17 mouse cellular contexts compared by ENCODE assay signal in genomic region chr3:84412920-84413319, GRCm38 (mm10).
A peak's percentile ranks its signal among the peaks of the same experiment; 100 is the strongest.
DNase-seq lines count a peak whose midpoint lies in the region; ATAC-seq and TF ChIP-seq lines count a peak whose summit lies in the region.
"Had no signal": no experiment of that assay in that cellular context is flagged by ENCODE, and none has a peak within 500 bp of the region (broad histone marks: within the 10 kb centered on the region; RNA-seq: fewer than 3 reads in every experiment).

No protein-coding gene starts in this region.

- H3K27ac ChIP-seq in kidney, embryonic 16.5 days (ENCODE audit: low read length), result no peak overlapping the region
- no peak overlapping the region for H3K27ac ChIP-seq in kidney, embryonic 14.5 days (ENCODE audit: low read depth, low read length)
- H3K27ac ChIP-seq in liver, adult 2 months (replicated peaks; ENCODE audit: insufficient read depth, low read depth, low read length), result no peak overlapping the region
- H3K27ac ChIP-seq: embryonic facial prominence, embryonic 15.5 days had no signal

- no peak for TF ChIP-seq CTCF in liver, adult 2 months (IDR thresholded peaks at IDR 0.05; ENCODE audit: low read depth, low read length)

- 42% methylated on average over 5 of the region's 5 CpGs for WGBS in kidney, embryonic 16.5 days
- WGBS in kidney, embryonic 14.5 days, result 48% methylated on average over 5 of the region's 5 CpGs
- 26% methylated on average over 5 of the region's 5 CpGs for WGBS in liver, adult 2 months

- H3K9ac ChIP-seq in kidney, embryonic 16.5 days (replicated peaks; ENCODE audit: low read length), result no peak overlapping the region
- no peak overlapping the region for H3K9ac ChIP-seq in kidney, embryonic 14.5 days (ENCODE audit: low read depth, low read length)
- no peak overlapping the region for H3K9ac ChIP-seq in liver, adult 2 months (ENCODE audit: low read depth, low read length)
- H3K9ac ChIP-seq: embryonic facial prominence, embryonic 15.5 days had no signal

- no peaks in the 10 kb centered on the region for H3K27me3 ChIP-seq in kidney, embryonic 16.5 days (ENCODE audit: insufficient read depth, low read length)
- H3K27me3 ChIP-seq in kidney, embryonic 14.5 days (ENCODE audit: control insufficient read depth, insufficient read depth, low read length), result no peaks in the 10 kb centered on the region
- no peaks in the 10 kb centered on the region for H3K27me3 ChIP-seq in liver, adult 2 months (ENCODE audit: control insufficient read depth, insufficient read depth, low read length)
- H3K27me3 ChIP-seq: embryonic facial prominence, embryonic 15.5 days had no signal

- no peaks in the 10 kb centered on the region for H3K36me3 ChIP-seq in kidney, embryonic 16.5 days (ENCODE audit: insufficient read depth, low read length)
- no peaks in the 10 kb centered on the region for H3K36me3 ChIP-seq in kidney, embryonic 14.5 days (ENCODE audit: control insufficient read depth, insufficient read depth, low read length)
- no peaks in the 10 kb centered on the region for H3K36me3 ChIP-seq in liver, adult 2 months (ENCODE audit: control insufficient read depth, insufficient read depth, low read length)
- H3K36me3 ChIP-seq: embryonic facial prominence, embryonic 15.5 days had no signal

- H3K4me1 ChIP-seq in kidney, embryonic 16.5 days (ENCODE audit: insufficient read depth, low read length), result peaks cover 9% of the 10 kb centered on the region; the same call in 1 of the 2 replicates
- peaks cover 3% of the 10 kb centered on the region; the same call in 1 of the 2 replicates for H3K4me1 ChIP-seq in kidney, embryonic 14.5 days (ENCODE audit: control insufficient read depth, insufficient read depth, low read length)
- no peaks in the 10 kb centered on the region for H3K4me1 ChIP-seq in liver, adult 2 months (ENCODE audit: control insufficient read depth, insufficient read depth, low read length)

- peak; percentile 19 for DNase-seq in liver, adult 2 months (ENCODE audit: extremely low read depth, low read depth, low spot score)
- DNase-seq in right cerebral cortex, adult 18-20 months, result no peak
- DNase-seq: adrenal gland, postnatal 14 days; cerebellum, adult 8-10 months; heart, postnatal 14 days; layer of hippocampus, adult 9-11 months; lung, postnatal 36 days; midbrain, embryonic 14.5 days; thymus, postnatal 36 days had no signal

- H3K79me2 ChIP-seq in liver, adult 2 months (ENCODE audit: control insufficient read depth, insufficient read depth, low read length), result no peaks in the 10 kb centered on the region

- peak; percentile 50; the same call in 1 of the 2 replicates for ATAC-seq in kidney, embryonic 16.5 days (ENCODE audit: low FRiP score, low TSS enrichment)
- ATAC-seq in kidney, embryonic 14.5 days (ENCODE audit: low FRiP score, low TSS enrichment), result no peak
- peak; percentile 32; the same call in 1 of the 2 replicates for ATAC-seq in erythroblast, adult 5-6 weeks (replicated peaks; ENCODE audit: low FRiP score, poor library complexity, severe bottlenecking)
- ATAC-seq in megakaryocyte-erythroid progenitor cell, adult 5-6 weeks (replicated peaks; ENCODE audit: low FRiP score, low TSS enrichment, poor library complexity, severe bottlenecking), result peak; percentile 67
- no peak for ATAC-seq in granulocyte monocyte progenitor cell, adult 5-6 weeks (replicated peaks; ENCODE audit: poor library complexity, severe bottlenecking)
- ATAC-seq: forebrain, embryonic 14.5 days; hindbrain, embryonic 16.5 days had no signal

- TF ChIP-seq POLR2A in liver, adult 2 months (IDR thresholded peaks at IDR 0.05; ENCODE audit: extremely low read depth, insufficient read depth, low read length), result no peak

- H3K9me3 ChIP-seq in kidney, embryonic 16.5 days (ENCODE audit: low read length), result no peaks in the 10 kb centered on the region
- H3K9me3 ChIP-seq in kidney, embryonic 14.5 days (ENCODE audit: control insufficient read depth, low read length), result no peaks in the 10 kb centered on the region
- H3K9me3 ChIP-seq: embryonic facial prominence, embryonic 15.5 days had no signal

- H3K4me3 ChIP-seq in kidney, embryonic 16.5 days (ENCODE audit: low read length), result no peak overlapping the region
- H3K4me3 ChIP-seq in kidney, embryonic 14.5 days (ENCODE audit: low read length), result no peak overlapping the region
- H3K4me3 ChIP-seq in liver, adult 2 months (ENCODE audit: insufficient read depth, low read depth, low read length), result no peak overlapping the region
- H3K4me3 ChIP-seq: embryonic facial prominence, embryonic 15.5 days had no signal

- H3K4me2 ChIP-seq in kidney, embryonic 16.5 days (replicated peaks; ENCODE audit: low read depth, low read length), result no peak overlapping the region
- no peak overlapping the region for H3K4me2 ChIP-seq in kidney, embryonic 14.5 days (replicated peaks; ENCODE audit: low read depth, low read length)
- H3K4me2 ChIP-seq: embryonic facial prominence, embryonic 15.5 days had no signal

Comparison
In these comparisons a context has a peak if more than half of its experiments do, and no peak if none do; other contexts are left out.
1. ATAC-seq: peak in kidney, embryonic 16.5 days (single experiment), erythroblast, adult 5-6 weeks (single experiment) and megakaryocyte-erythroid progenitor cell, adult 5-6 weeks (single experiment); none in kidney, embryonic 14.5 days (single experiment) and granulocyte monocyte progenitor cell, adult 5-6 weeks (single experiment).